Mouse (Mus musculus) forebrain, postnatal 0 days (tissue): ENCODE measurements around the gene Zfp846. TPM values are rescaled to one million over a fixed set of nuclear protein-coding genes. Genes with fewer than 3 reads are reported as not detected.

ENCODE experiments used
- ATAC-seq: fragments of 200-750 bp; cut with Nextera tagmentation; 2 replicates; pipeline ENCODE4 v1.8.0; 2017; ENCODE audit warnings: mild to moderate bottlenecking, moderate library complexity
- DNase-seq: peaks from one replicate; pipeline ENCODE4 v3.0.0-alpha.2; 2015
- H3K27ac ChIP-seq: fragments of 300-500 bp; sonication (generic); 2 replicates; pipeline ENCODE4 v1.5.1; 2014; ENCODE audit warnings: low read depth, mild to moderate bottlenecking, antibody characterized with exemption, low read length, moderate library complexity, mixed read lengths
- H3K27me3 ChIP-seq: fragments of 300-500 bp; sonication (generic); 2 replicates; pipeline ENCODE4 v1.6.1; 2014; ENCODE audit warnings: mild to moderate bottlenecking, low read length, mixed read lengths; ENCODE audit not compliant: insufficient read depth
- H3K36me3 ChIP-seq: fragments of 300-500 bp; sonication (generic); 2 replicates; pipeline ENCODE4 v1.6.1; 2014; ENCODE audit warnings: mild to moderate bottlenecking, moderate library complexity; ENCODE audit not compliant: insufficient read depth
- H3K4me1 ChIP-seq: fragments of 300-500 bp; sonication (generic); 2 replicates; pipeline ENCODE4 v1.6.1; 2014; ENCODE audit warnings: antibody characterized with exemption; ENCODE audit not compliant: insufficient read depth
- H3K4me2 ChIP-seq: fragments of 300-500 bp; sonication (generic); 2 replicates; pipeline ENCODE4 v1.6.1; 2014; ENCODE audit warnings: low read depth, mild to moderate bottlenecking, moderate library complexity
- H3K4me3 ChIP-seq: fragments of 300-500 bp; sonication (generic); 2 replicates; pipeline ENCODE4 v1.5.1; 2014; ENCODE audit warnings: low read depth, low read length, mixed read lengths
- H3K9ac ChIP-seq: fragments of 300-500 bp; sonication (generic); 2 replicates; pipeline ENCODE4 v1.6.1; 2014; ENCODE audit warnings: mild to moderate bottlenecking
- H3K9me3 ChIP-seq: fragments of 300-500 bp; sonication (generic); 2 replicates; pipeline ENCODE4 v1.6.1; 2016; ENCODE audit warnings: low read length
- CTCF ChIP-seq: sonication (generic); IDR thresholded peaks from 2 replicates; pipeline ENCODE4 v1.5.1; 2016; ENCODE audit warnings: antibody characterized with exemption, control low read depth, low read depth
- WGBS: fragments of 180-500 bp; shearing (Covaris S2); extraction: QIAGEN DNeasy Blood & Tissue Kit; methylation state at CpG from one replicate; pipeline ENCODE4 v1.1.7; 2014; 5-methylcytosine and 5-hydroxymethylcytosine counted together
- polyA plus RNA-seq: library from polyadenylated mRNA; unstranded; fragments of >200 nt; fragmentation: Nextera tagmentation; extraction: Ambion mirVana; gene quantifications from 2 replicates; pipeline ENCODE4 v1.2.1, GENCODE M21; 2015
- total RNA-seq: library from RNA; depleted of rRNA; stranded (reverse); fragments of >200 nt; gene quantifications from 2 replicates; pipeline ENCODE4 v1.2.3, GENCODE M21; 2014

Gene Zfp846
- total and polyA plus RNA-seq, 2 experiments from 2014 or later, result 38.4 to 38.9 TPM

- Histone ChIP-seq H3K27ac (no peak overlapping the region), H3K4me1 (peaks cover 8% of the 10 kb centered on the region; the same call in 1 of the 2 replicates), H3K9me3 (no peaks in the 10 kb centered on the region), H3K4me2 (no peak overlapping the region), H3K36me3 (peaks cover 19% of the 10 kb centered on the region), H3K27me3 (no peaks in the 10 kb centered on the region), H3K4me3 (no peak overlapping the region), H3K9ac (no peak overlapping the region)
- ATAC-seq (no peak), DNase-seq (no peak)
- TF ChIP-seq CTCF, result no peak
- 79% methylated on average over 2 of the region's 2 CpGs for WGBS
These were observed 55.7 kb downstream of the Zfp846 start for GRCm38 (mm10) chr9:20636790-20637189.

GRCm38 (mm10) chr9:20638552-20638951, 57.5 kb downstream of the Zfp846 start:
- Histone ChIP-seq H3K4me2 (no peak overlapping the region), H3K9ac (no peak overlapping the region), H3K9me3 (no peaks in the 10 kb centered on the region), H3K36me3 (peaks cover 19% of the 10 kb centered on the region), H3K4me3 (no peak overlapping the region), H3K4me1 (peaks cover 12% of the 10 kb centered on the region; the same call in 1 of the 2 replicates), H3K27ac (no peak overlapping the region), H3K27me3 (no peaks in the 10 kb centered on the region)
- ATAC-seq, result no peak
- TF ChIP-seq CTCF, result no peak
- DNase-seq, result no peak
- WGBS, result 95% methylated on average over 19 of the region's 19 CpGs

- Histone ChIP-seq H3K4me2 (no peak overlapping the region), H3K27me3 (no peaks in the 10 kb centered on the region), H3K36me3 (peaks cover 19% of the 10 kb centered on the region), H3K9me3 (no peaks in the 10 kb centered on the region), H3K4me3 (no peak overlapping the region), H3K4me1 (peaks cover 13% of the 10 kb centered on the region; the same call in 1 of the 2 replicates), H3K27ac (no peak overlapping the region), H3K9ac (no peak overlapping the region)
- DNase-seq (no peak), ATAC-seq (no peak)
- no peak for TF ChIP-seq CTCF
- WGBS, result 93% methylated on average over 4 of the region's 4 CpGs
These were observed 58.4 kb downstream of the Zfp846 start for GRCm38 (mm10) chr9:20639486-20639885.

GRCm38 (mm10) chr9:20641501-20641900, 60.4 kb downstream of the Zfp846 start:
- no peak for DNase-seq
- WGBS, result 29% methylated on average over 6 of the region's 6 CpGs
- H3K36me3 ChIP-seq, result peaks cover 21% of the 10 kb centered on the region
- H3K27me3 ChIP-seq, result no peaks in the 10 kb centered on the region
- TF ChIP-seq CTCF, result no peak
- ATAC-seq, result no peak
- peaks cover 21% of the 10 kb centered on the region; the same call in 1 of the 2 replicates for H3K4me1 ChIP-seq
- H3K9ac ChIP-seq, result peak overlapping the region; percentile 73
- peak overlapping the region; percentile 65 for H3K4me3 ChIP-seq
- H3K4me2 ChIP-seq, result peak overlapping the region; percentile 78
- no peak overlapping the region for H3K27ac ChIP-seq
- H3K9me3 ChIP-seq, result no peaks in the 10 kb centered on the region

- Histone ChIP-seq H3K9me3 (no peaks in the 10 kb centered on the region), H3K27ac (peak within 1 kb of the TSS; percentile 79)
- WGBS, result 2% methylated on average over 51 of the region's 51 CpGs
These were observed 61.2 kb downstream of the Zfp846 start, which contains the start of gene Ubl5 for GRCm38 (mm10) chr9:20642101-20642895. TSS of gene Ubl5 (plus strand) at chr9:20642878.

GRCm38 (mm10) chr9:20642896-20643466, 61.9 kb downstream of the Zfp846 start:
- H3K4me1 ChIP-seq, result peaks cover 21% of the 10 kb centered on the region; the same call in 1 of the 2 replicates
- peak overlapping the region; percentile 79 for H3K27ac ChIP-seq
- H3K9me3 ChIP-seq, result no peaks in the 10 kb centered on the region
- peaks cover 24% of the 10 kb centered on the region for H3K36me3 ChIP-seq
- H3K4me2 ChIP-seq, result peak overlapping the region; percentile 78
- DNase-seq (peak; percentile 89), ATAC-seq (peak; percentile 78)
- 2% methylated on average over 30 of the region's 30 CpGs for WGBS
- peak overlapping the region; percentile 65 for H3K4me3 ChIP-seq
- no peaks in the 10 kb centered on the region for H3K27me3 ChIP-seq
- TF ChIP-seq CTCF, result peak; percentile 14
- peak overlapping the region; percentile 73 for H3K9ac ChIP-seq

More at GRCm38 (mm10) chr9:20642101-20642895, 61.2 kb downstream of the Zfp846 start, which contains the start of gene Ubl5:
- peak within 1 kb of the TSS; percentile 73 for H3K9ac ChIP-seq
- H3K4me3 ChIP-seq, result peak within 1 kb of the TSS; percentile 65
- peak within 1 kb of the TSS; percentile 78 for H3K4me2 ChIP-seq
- H3K4me1 ChIP-seq, result peaks cover 21% of the 10 kb centered on the region; the same call in 1 of the 2 replicates
- no peak for TF ChIP-seq CTCF
- DNase-seq (peak; percentile 93), ATAC-seq (peak; percentile 89)
- H3K36me3 ChIP-seq, result peaks cover 20% of the 10 kb centered on the region
- no peaks in the 10 kb centered on the region for H3K27me3 ChIP-seq

GRCm38 (mm10) chr9:20643781-20644180, 62.7 kb downstream of the Zfp846 start:
- Histone ChIP-seq H3K4me2 (peak overlapping the region; percentile 78), H3K9ac (peak overlapping the region; percentile 73), H3K27me3 (no peaks in the 10 kb centered on the region), H3K27ac (peak overlapping the region; percentile 90; the same call in 1 of the 2 replicates), H3K4me1 (peaks cover 21% of the 10 kb centered on the region; the same call in 1 of the 2 replicates), H3K4me3 (peak overlapping the region; percentile 65), H3K36me3 (peaks cover 23% of the 10 kb centered on the region), H3K9me3 (no peaks in the 10 kb centered on the region)
- TF ChIP-seq CTCF, result no peak
- DNase-seq, result no peak
- no peak for ATAC-seq
- 9% methylated on average over 13 of the region's 13 CpGs for WGBS
